Comparison of ENCODE assay signal across 9 mouse cellular contexts in the genomic region with DNA sequence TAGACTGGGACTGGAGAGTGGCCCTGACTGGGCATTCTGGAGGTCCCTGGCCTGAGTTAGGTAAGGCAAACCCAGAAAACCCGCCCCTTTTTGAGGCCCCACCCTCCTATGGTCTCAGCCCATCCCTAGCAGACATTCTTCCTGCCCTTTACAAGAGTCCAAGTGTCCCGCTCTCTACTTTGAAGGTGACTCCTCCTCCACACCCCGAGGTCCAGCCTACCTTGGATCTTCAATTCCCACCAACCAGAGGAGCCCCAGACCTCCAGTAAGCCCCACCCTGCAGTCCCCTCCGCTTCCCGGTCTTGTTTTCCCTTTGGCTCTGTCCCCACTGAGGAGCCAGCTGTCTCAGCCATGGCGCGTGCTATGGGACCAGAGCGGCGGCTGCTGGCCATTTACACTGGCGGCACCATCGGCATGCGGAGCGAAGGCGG. TPM values are rescaled to one million over a fixed set of nuclear protein-coding genes. Genes with fewer than 3 reads are reported as not detected.
DNase-seq lines count a peak whose midpoint lies in the region; ATAC-seq lines count a peak whose summit lies in the region.
"Had no signal": no experiment of that assay in that cellular context is flagged by ENCODE, and none has a peak within 500 bp of the region (broad histone marks: within the 10 kb centered on the region; RNA-seq: fewer than 3 reads in every experiment).

A gene (plus strand): TSS at position 139 of the 431 bp plus-strand sequence.

- peak within 1 kb of the TSS; percentile 30 for H3K4me2 ChIP-seq in forebrain, embryonic 13.5 days
- peak within 1 kb of the TSS; percentile 4; the same call in 1 of the 2 replicates for H3K4me2 ChIP-seq in midbrain, embryonic 12.5 days (replicated peaks)

- H3K4me3 ChIP-seq in forebrain, embryonic 13.5 days, result no peak within 1 kb of the TSS
- H3K4me3 ChIP-seq in midbrain, embryonic 12.5 days, result 0 out of 2 replicates have a peak within 1 kb of the TSS, but pooled peaks have one; percentile 1

- H3K27me3 ChIP-seq in forebrain, embryonic 13.5 days, result peaks cover 20% of the 10 kb centered on the region
- peaks cover 27% of the 10 kb centered on the region for H3K27me3 ChIP-seq in midbrain, embryonic 12.5 days

- intact Hi-C loops in heart, postnatal 36 days (cut with DNase I), result no loop called here

- H3K4me1 ChIP-seq in forebrain, embryonic 13.5 days, result peaks cover 9% of the 10 kb centered on the region; the same call in 1 of the 2 replicates
- H3K4me1 ChIP-seq in midbrain, embryonic 12.5 days, result peaks cover 7% of the 10 kb centered on the region; the same call in 1 of the 2 replicates

- H3K36me3 ChIP-seq in forebrain, embryonic 13.5 days (ENCODE audit: poor library complexity, severe bottlenecking), result no peaks in the 10 kb centered on the region
- H3K36me3 ChIP-seq in midbrain, embryonic 12.5 days, result no peaks in the 10 kb centered on the region

- WGBS in forebrain, embryonic 13.5 days, result 1% methylated on average over 14 of the region's 14 CpGs
- 1% methylated on average over 14 of the region's 14 CpGs for WGBS in midbrain, embryonic 12.5 days

- H3K27ac ChIP-seq in forebrain, embryonic 13.5 days, result no peak within 1 kb of the TSS
- H3K27ac ChIP-seq in midbrain, embryonic 12.5 days (replicated peaks), result no peak within 1 kb of the TSS

- ATAC-seq in forebrain, embryonic 13.5 days, result 0 out of 2 replicates have a peak, but pooled peaks have one; percentile 19
- 0 out of 2 replicates have a peak, but pooled peaks have one; percentile 12 for ATAC-seq in midbrain, embryonic 12.5 days (ENCODE audit: low FRiP score, low read depth)
- ATAC-seq in activated CD4-positive, CD25-positive, alpha-beta regulatory T cell, adult 4 months, result no peak

- no peaks in the 10 kb centered on the region for H3K9me3 ChIP-seq in forebrain, embryonic 13.5 days (replicated peaks)
- H3K9me3 ChIP-seq in midbrain, embryonic 12.5 days, result no peaks in the 10 kb centered on the region

- peak; percentile 24 to 29 for DNase-seq in heart, adult 18-20 months
- DNase-seq in heart, postnatal 36 days, result no peak
- DNase-seq in kidney, adult 8-10 months, result peak; percentile 67 to 68
- no peak for DNase-seq in gastrocnemius, adult 18-20 months (ENCODE audit: low spot score)
- DNase-seq in layer of hippocampus, adult 9-10 months (ENCODE audit: low spot score), result no peak

- H3K9ac ChIP-seq in forebrain, embryonic 13.5 days, result no peak within 1 kb of the TSS
- H3K9ac ChIP-seq in midbrain, embryonic 12.5 days (replicated peaks), result no peak within 1 kb of the TSS

RNA-seq across cellular contexts. Expression of the gene that starts here (rescaled TPM):
- total RNA-seq in heart, adult 18-20 months (2021), result 1 to 10 TPM in 1 of 2 experiments, under 1 TPM in 1; 0.17 to 4.3 TPM
- total RNA-seq in heart, postnatal 36 days (2021), result under 1 TPM; 0.57 to 0.69 TPM
- polyA plus RNA-seq in forebrain, embryonic 13.5 days (2015; fragmentation: Nextera tagmentation; extraction: Ambion mirVana), result 0.08 and 0.15 TPM in 2 replicates
- 0.51 and 0.56 TPM in 2 replicates for polyA plus RNA-seq in midbrain, embryonic 12.5 days (2016; fragmentation: Nextera tagmentation; extraction: Ambion mirVana)
- not detected for total RNA-seq in gastrocnemius, adult 18-20 months (2021)
- polyA plus RNA-seq in activated CD4-positive, CD25-positive, alpha-beta regulatory T cell, adult 4 months (2017; shearing (Covaris generic)), result not detected
- total RNA-seq: hematopoietic stem cell, adult 5-6 weeks had no signal

Comparison
In these comparisons a context has a peak if more than half of its experiments do, and no peak if none do; other contexts are left out.
1. DNase-seq: peak in heart, adult 18-20 months (2 of 2) and kidney, adult 8-10 months (2 of 2); none in heart, postnatal 36 days (0 of 2), gastrocnemius, adult 18-20 months (single experiment) and layer of hippocampus, adult 9-10 months (single experiment).
2. Peak in ATAC-seq and H3K4me2 ChIP-seq in forebrain, embryonic 13.5 days; RNA of the gene not detected or under 1 TPM.
3. Peak in ATAC-seq, H3K4me3 ChIP-seq and H3K4me2 ChIP-seq in midbrain, embryonic 12.5 days; RNA of the gene not detected or under 1 TPM.